Mouse (Mus musculus): Measurements from ENCODE around the gene Ptprn. TPM values are rescaled to one million over a fixed set of nuclear protein-coding genes. Genes with fewer than 3 reads are reported as not detected.
A peak's percentile ranks its signal among the peaks of the same experiment; 100 is the strongest.
"Not testable (repeated sequence)": the region's sequence is repeated elsewhere in the genome, so short reads cannot be mapped to it uniquely, and the experiment has no call there.

Ptprn gene
- total RNA-seq, 2 experiments from 2014 or later: 101 to 122 TPM

- DNase-seq: peak; percentile 81
- intact Hi-C loops (cut with DNase I): no loop called here
Observed at GRCm38 (mm10) chr1:75253849-75254624, 10.3 kb downstream of the Ptprn start.

GRCm38 (mm10) chr1:75253029-75253428, 11.3 kb downstream of the Ptprn start:
- DNase-seq: no peak

GRCm38 (mm10) chr1:75252308-75252707, 12.0 kb downstream of the Ptprn start:
- intact Hi-C loops (cut with DNase I): no loop called here
- no peak for DNase-seq

More at GRCm38 (mm10) chr1:75253029-75253428, 11.3 kb downstream of the Ptprn start:
- intact Hi-C loops (cut with DNase I): no loop called here

- peak; percentile 58 for DNase-seq
- intact Hi-C loops (cut with DNase I): no loop called here
Observed at GRCm38 (mm10) chr1:75251112-75251970, 13.0 kb downstream of the Ptprn start.

GRCm38 (mm10) chr1:75250498-75250897, 13.8 kb downstream of the Ptprn start:
- peak; percentile 72 for DNase-seq
- intact Hi-C loops (cut with DNase I): no loop called here

GRCm38 (mm10) chr1:75248041-75248772, 16.1 kb downstream of the Ptprn start:
- intact Hi-C loops (cut with DNase I): no loop called here
- DNase-seq: no peak

GRCm38 (mm10) chr1:75247071-75247930, 17.0 kb downstream of the Ptprn start:
- intact Hi-C loops (cut with DNase I): no loop called here
- no peak for DNase-seq

GRCm38 (mm10) chr1:75244836-75245235, 19.5 kb downstream of the Ptprn start:
- intact Hi-C loops (cut with DNase I): no loop called here
- DNase-seq: peak; percentile 46

GRCm38 (mm10) chr1:75244175-75244826, 20.0 kb downstream of the Ptprn start:
- intact Hi-C loops (cut with DNase I): no loop called here
- DNase-seq: no peak

- DNase-seq: no peak
- intact Hi-C loops (cut with DNase I): no loop called here
Observed at GRCm38 (mm10) chr1:75243411-75243810, 20.9 kb downstream of the Ptprn start.

- DNase-seq: no peak
- intact Hi-C loops (cut with DNase I): no loop called here
Observed at GRCm38 (mm10) chr1:75239591-75239990, 24.7 kb downstream of the Ptprn start.

- intact Hi-C loops (cut with DNase I): no loop called here
- peak; percentile 77 for DNase-seq
Observed at GRCm38 (mm10) chr1:75236117-75237050, 27.9 kb downstream of the Ptprn start, which contains the start of gene Dnajb2. TSS of gene Dnajb2 (plus strand) at chr1:75236406.

GRCm38 (mm10) chr1:75234606-75235005, 29.7 kb downstream of the Ptprn start:
- DNase-seq: peak; percentile 85
- intact Hi-C loops (cut with DNase I): no loop called here

GRCm38 (mm10) chr1:75232489-75232888, 31.8 kb downstream of the Ptprn start:
- intact Hi-C loops (cut with DNase I): not testable (repeated sequence)

GRCm38 (mm10) chr1:75231664-75232152, 32.6 kb downstream of the Ptprn start, which contains the start of gene A630095N17Rik:
TSS of gene A630095N17Rik (minus strand) at chr1:75232102.
- no peak for DNase-seq
- intact Hi-C loops (cut with DNase I): no loop called here

More at GRCm38 (mm10) chr1:75232489-75232888, 31.8 kb downstream of the Ptprn start:
- DNase-seq: not testable (repeated sequence)

GRCm38 (mm10) chr1:75231224-75231623, 33.1 kb downstream of the Ptprn start:
- DNase-seq: no peak
- intact Hi-C loops (cut with DNase I): no loop called here

GRCm38 (mm10) chr1:75230335-75230994, 33.8 kb downstream of the Ptprn start:
- no peak for DNase-seq
- intact Hi-C loops (cut with DNase I): no loop called here

Measured in left cerebral cortex, postnatal 4 days (tissue).